Mouse (Mus musculus) v-Abl transformed pro-B cells (cell line): ENCODE measurements around the gene Kcnj12.

Source experiments
- in situ Hi-C, 2 experiments: fragments of 400-800 bp; cut with MboI; formaldehyde crosslinking; loops; one replicate each; pipeline ENCODE4 v1.15.1; 2025; ENCODE audit not compliant: unreplicated experiment in 2 of 2

Kcnj12 gene

GRCm38 (mm10) chr11:61022550-61023391 lies at the start of gene Kcnj12:
Gene Kcnj12, plus strand, starts transcription at chr11:61022564.
- in situ Hi-C loops, result no loop called here

GRCm38 (mm10) chr11:60975097-60975496 lies 47.3 kb upstream of the Kcnj12 start:
- in situ Hi-C loops, result no loop called here

GRCm38 (mm10) chr11:60976234-60976633 lies 46.1 kb upstream of the Kcnj12 start:
- in situ Hi-C loops, result no loop called here

GRCm38 (mm10) chr11:60976742-60977141 lies 45.6 kb upstream of the Kcnj12 start:
- in situ Hi-C loops, result no loop called here

GRCm38 (mm10) chr11:60977153-60977552 lies 45.2 kb upstream of the Kcnj12 start:
- in situ Hi-C loops, result no loop called here

GRCm38 (mm10) chr11:60978658-60979057 lies 43.7 kb upstream of the Kcnj12 start:
- in situ Hi-C loops, result no loop called here

- in situ Hi-C loops, result no loop called here
These were observed 42.6 kb upstream of the Kcnj12 start for GRCm38 (mm10) chr11:60979788-60980187.

- in situ Hi-C loops, result no loop called here
These were observed 40.5 kb upstream of the Kcnj12 start for GRCm38 (mm10) chr11:60981693-60982486.

GRCm38 (mm10) chr11:60984912-60985558 lies 37.3 kb upstream of the Kcnj12 start:
- in situ Hi-C loops, result no loop called here

GRCm38 (mm10) chr11:60990428-60990827 lies 31.9 kb upstream of the Kcnj12 start:
- in situ Hi-C loops, result no loop called here

- in situ Hi-C loops, result no loop called here
These were observed 19.6 kb upstream of the Kcnj12 start for GRCm38 (mm10) chr11:61002736-61003135.

GRCm38 (mm10) chr11:61004046-61004445 lies 18.3 kb upstream of the Kcnj12 start:
- in situ Hi-C loops, result no loop called here

GRCm38 (mm10) chr11:61004781-61005180 lies 17.6 kb upstream of the Kcnj12 start:
- in situ Hi-C loops, result no loop called here

GRCm38 (mm10) chr11:61005345-61005744 lies 17.0 kb upstream of the Kcnj12 start:
- in situ Hi-C loops, result no loop called here

- in situ Hi-C loops, result no loop called here
These were observed 10.5 kb upstream of the Kcnj12 start for GRCm38 (mm10) chr11:61011736-61012294.

GRCm38 (mm10) chr11:61016866-61017398 lies 5.4 kb upstream of the Kcnj12 start:
- in situ Hi-C loops, result no loop called here

- in situ Hi-C loops, result no loop called here
These were observed 1.2 kb upstream of the Kcnj12 start for GRCm38 (mm10) chr11:61021129-61021528.

- in situ Hi-C loops, result no loop called here
These were observed 451 bp upstream of the Kcnj12 start for GRCm38 (mm10) chr11:61021676-61022549.

- in situ Hi-C loops, result no loop called here
These were observed 1.2 kb downstream of the Kcnj12 start for GRCm38 (mm10) chr11:61023416-61024200.
